Mouse (Mus musculus) bone marrow, adult 2 months (tissue): Measurements from ENCODE around the gene Wbp1.

ENCODE experiments used
- CTCF ChIP-seq: fragments of 200-500 bp; IDR thresholded peaks from 2 replicates; pipeline ENCODE4 v1.5.1; 2011; ENCODE audit warnings: low read length, control low read depth; ENCODE audit not compliant: control insufficient read depth, insufficient read depth
- POLR2A ChIP-seq: fragments of 200-500 bp; IDR thresholded peaks from 2 replicates; pipeline ENCODE4 v1.6.1; 2011; ENCODE audit warnings: low read depth, mild to moderate bottlenecking, control low read depth, low read length, borderline replicate concordance; ENCODE audit not compliant: control insufficient read depth

DNA sequence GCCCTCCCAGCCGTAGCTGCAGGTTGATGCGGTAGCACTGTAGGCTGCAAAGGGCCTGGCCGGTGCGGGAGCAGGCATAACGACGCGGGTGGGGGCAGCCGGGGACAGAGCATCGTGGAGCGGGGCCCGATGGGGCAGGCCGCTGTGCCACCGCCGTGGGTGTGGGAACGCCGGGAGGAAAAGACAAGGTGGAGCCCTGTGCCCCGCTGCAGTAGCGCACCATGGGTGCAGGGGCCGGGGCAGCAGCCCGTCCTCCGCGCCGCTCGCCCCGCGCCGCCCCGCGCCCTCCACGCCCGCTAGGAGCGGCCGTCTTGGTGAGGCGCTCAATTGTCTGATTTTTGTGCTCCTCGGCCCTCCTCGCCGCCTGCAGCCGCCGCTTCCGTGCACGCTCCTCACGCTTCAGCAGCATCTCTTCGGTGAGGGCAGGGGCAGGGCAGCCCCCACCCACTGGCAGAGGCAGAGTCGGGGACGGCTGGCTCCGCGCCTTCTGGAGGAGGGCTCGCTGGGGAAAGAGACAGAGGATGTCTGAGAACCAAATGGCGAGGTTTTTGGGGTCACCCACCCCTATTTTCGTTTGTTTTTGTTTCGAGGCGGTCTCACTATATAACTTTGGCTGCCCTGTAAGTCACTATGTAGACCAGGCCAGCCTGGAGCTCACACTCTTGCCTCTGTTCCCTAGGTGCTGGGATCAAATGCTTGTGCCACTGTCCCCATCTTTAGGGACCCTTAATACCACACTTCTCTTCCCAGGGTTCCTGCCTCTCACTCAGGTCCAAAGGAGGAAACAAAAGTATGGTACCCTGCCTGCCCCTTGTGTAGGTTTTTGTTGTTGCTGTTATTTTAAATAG, 728 bp upstream of the Wbp1 start:
- TF ChIP-seq CTCF (no peak), POLR2A (peak; percentile 10; the same call in 1 of the 2 replicates)
